Comparison of ENCODE assay signal across 40 mouse cellular contexts in genomic region chr10:129490101-129490500, GRCm38 (mm10). TPM values are rescaled to one million over a fixed set of nuclear protein-coding genes. Genes with fewer than 3 reads are reported as not detected.
A peak's percentile ranks its signal among the peaks of the same experiment; 100 is the strongest.
DNase-seq lines count a peak whose midpoint lies in the region.
"Had no signal": no experiment of that assay in that cellular context is flagged by ENCODE, and none has a peak within 500 bp of the region (broad histone marks: within the 10 kb centered on the region; RNA-seq: fewer than 3 reads in every experiment).

No protein-coding gene starts in this region.

- peak; percentile 42 to 68 for DNase-seq in frontal cortex, adult 2 months (ENCODE audit: extremely low spot score in 1 of 2, low spot score in 1 of 2)
- no peak for DNase-seq in frontal cortex, postnatal 25 days (ENCODE audit: low spot score in 2 of 2)
- peak; percentile 52 for DNase-seq in right cerebral cortex, adult 18-20 months
- no peak for DNase-seq in right cerebral cortex, postnatal 14 days
- DNase-seq in left cerebral cortex, postnatal 14 days (ENCODE audit: low spot score in 2 of 2): peak; percentile 10 to 26
- DNase-seq in telencephalon, adult 2 months (ENCODE audit: low read depth, low spot score): peak; percentile 81
- no peak for DNase-seq in cerebellum, postnatal 14 days
- DNase-seq in urinary bladder, postnatal 36 days (ENCODE audit: low spot score in 2 of 2): no peak
- DNase-seq: adrenal gland, adult 8-10 months; cerebellum, adult 8-10 months; forebrain, postnatal 0 days; gastrocnemius, postnatal 10 days; kidney, adult 18-20 months; kidney, postnatal 36 days; liver, embryonic 13.5 days; lung, adult 18-20 months; lung, postnatal 4 days had no signal

- intact Hi-C loops in left cerebral cortex, postnatal 14 days (cut with DNase I): no loop called here

RNA-seq across cellular contexts. Expression of gene Olfr789, which starts 5.5 kb away (rescaled TPM):
- polyA plus RNA-seq in frontal cortex, adult 2 months (2012; rRNA removed): not detected in 2 replicates
- total RNA-seq in left cerebral cortex, postnatal 14 days (2021): not detected
- total RNA-seq: adrenal gland, adult 8-10 months; adrenal gland, postnatal 4 days; common myeloid progenitor, adult 5-6 weeks; forebrain, postnatal 0 days; gastrocnemius, postnatal 10 days; granulocyte monocyte progenitor cell, adult 5-6 weeks; heart, postnatal 25 days; layer of hippocampus, adult 2 months; midbrain, postnatal 0 days had no signal
- polyA plus RNA-seq: embryonic facial prominence, embryonic 13.5 days; forebrain, embryonic 11.5 days; forebrain, postnatal 0 days; G1E; heart, embryonic 10.5 days; heart, embryonic 15.5 days; hindbrain, embryonic 11.5 days; hindbrain, embryonic 16.5 days; intestine, embryonic 14.5 days; kidney, embryonic 16.5 days; limb, embryonic 10.5 days; limb, embryonic 15.5 days; liver, embryonic 13.5 days; lung, postnatal 0 days; midbrain, embryonic 12.5 days; midbrain, postnatal 0 days; myocyte; neural tube, embryonic 12.5 days; thymus, postnatal 0 days had no signal

RNA-seq across cellular contexts. Expression of gene Olfr790, which starts 8.2 kb away (rescaled TPM):
- polyA plus RNA-seq in frontal cortex, adult 2 months (2012; rRNA removed): not detected in 2 replicates
- not detected for total RNA-seq in left cerebral cortex, postnatal 14 days (2021)
- total RNA-seq: adrenal gland, adult 8-10 months; adrenal gland, postnatal 4 days; common myeloid progenitor, adult 5-6 weeks; forebrain, postnatal 0 days; gastrocnemius, postnatal 10 days; granulocyte monocyte progenitor cell, adult 5-6 weeks; heart, postnatal 25 days; layer of hippocampus, adult 2 months; midbrain, postnatal 0 days had no signal
- polyA plus RNA-seq: embryonic facial prominence, embryonic 13.5 days; forebrain, embryonic 11.5 days; forebrain, postnatal 0 days; G1E; heart, embryonic 10.5 days; heart, embryonic 15.5 days; hindbrain, embryonic 11.5 days; hindbrain, embryonic 16.5 days; intestine, embryonic 14.5 days; kidney, embryonic 16.5 days; limb, embryonic 10.5 days; limb, embryonic 15.5 days; liver, embryonic 13.5 days; lung, postnatal 0 days; midbrain, embryonic 12.5 days; midbrain, postnatal 0 days; myocyte; neural tube, embryonic 12.5 days; testis, adult 2 months; thymus, postnatal 0 days had no signal

RNA-seq across cellular contexts. Expression of gene Olfr788, which starts 19.3 kb away (rescaled TPM):
- 0.11 TPM in 1 of 2 replicates, not detected in the other for polyA plus RNA-seq in frontal cortex, adult 2 months (2012; rRNA removed)
- not detected for total RNA-seq in left cerebral cortex, postnatal 14 days (2021)
- total RNA-seq: adrenal gland, adult 8-10 months; adrenal gland, postnatal 4 days; common myeloid progenitor, adult 5-6 weeks; forebrain, postnatal 0 days; gastrocnemius, postnatal 10 days; granulocyte monocyte progenitor cell, adult 5-6 weeks; heart, postnatal 25 days; layer of hippocampus, adult 2 months; midbrain, postnatal 0 days had no signal
- polyA plus RNA-seq: embryonic facial prominence, embryonic 13.5 days; forebrain, embryonic 11.5 days; forebrain, postnatal 0 days; G1E; heart, embryonic 10.5 days; heart, embryonic 15.5 days; hindbrain, embryonic 11.5 days; hindbrain, embryonic 16.5 days; intestine, embryonic 14.5 days; kidney, embryonic 16.5 days; limb, embryonic 10.5 days; limb, embryonic 15.5 days; liver, embryonic 13.5 days; lung, postnatal 0 days; midbrain, embryonic 12.5 days; midbrain, postnatal 0 days; myocyte; neural tube, embryonic 12.5 days; thymus, postnatal 0 days had no signal

RNA-seq across cellular contexts. Expression of gene Olfr787, which starts 28.4 kb away (rescaled TPM):
- not detected in 2 replicates for polyA plus RNA-seq in frontal cortex, adult 2 months (2012; rRNA removed)
- not detected for total RNA-seq in left cerebral cortex, postnatal 14 days (2021)
- total RNA-seq: adrenal gland, adult 8-10 months; adrenal gland, postnatal 4 days; common myeloid progenitor, adult 5-6 weeks; forebrain, postnatal 0 days; gastrocnemius, postnatal 10 days; granulocyte monocyte progenitor cell, adult 5-6 weeks; heart, postnatal 25 days; layer of hippocampus, adult 2 months; midbrain, postnatal 0 days had no signal
- polyA plus RNA-seq: embryonic facial prominence, embryonic 13.5 days; forebrain, embryonic 11.5 days; forebrain, postnatal 0 days; G1E; heart, embryonic 10.5 days; heart, embryonic 15.5 days; hindbrain, embryonic 11.5 days; hindbrain, embryonic 16.5 days; intestine, embryonic 14.5 days; kidney, embryonic 16.5 days; limb, embryonic 10.5 days; limb, embryonic 15.5 days; liver, embryonic 13.5 days; lung, postnatal 0 days; midbrain, embryonic 12.5 days; midbrain, postnatal 0 days; myocyte; neural tube, embryonic 12.5 days; thymus, postnatal 0 days had no signal

RNA-seq across cellular contexts. Expression of gene Olfr791, which starts 31.5 kb away (rescaled TPM):
- polyA plus RNA-seq in frontal cortex, adult 2 months (2012; rRNA removed): not detected in 2 replicates
- not detected for total RNA-seq in left cerebral cortex, postnatal 14 days (2021)
- total RNA-seq: adrenal gland, adult 8-10 months; adrenal gland, postnatal 4 days; common myeloid progenitor, adult 5-6 weeks; forebrain, postnatal 0 days; gastrocnemius, postnatal 10 days; granulocyte monocyte progenitor cell, adult 5-6 weeks; heart, postnatal 25 days; layer of hippocampus, adult 2 months; midbrain, postnatal 0 days had no signal
- polyA plus RNA-seq: embryonic facial prominence, embryonic 13.5 days; forebrain, embryonic 11.5 days; forebrain, postnatal 0 days; G1E; heart, embryonic 10.5 days; heart, embryonic 15.5 days; hindbrain, embryonic 11.5 days; hindbrain, embryonic 16.5 days; intestine, embryonic 14.5 days; kidney, embryonic 16.5 days; limb, embryonic 10.5 days; limb, embryonic 15.5 days; liver, embryonic 13.5 days; lung, postnatal 0 days; midbrain, embryonic 12.5 days; midbrain, postnatal 0 days; myocyte; neural tube, embryonic 12.5 days; testis, adult 2 months; thymus, postnatal 0 days had no signal

Comparison
In these comparisons a context has a peak if more than half of its experiments do, and no peak if none do; other contexts are left out.
1. DNase-seq: peak in frontal cortex, adult 2 months (2 of 2), right cerebral cortex, adult 18-20 months (single experiment), left cerebral cortex, postnatal 14 days (2 of 2) and telencephalon, adult 2 months (single experiment); none in frontal cortex, postnatal 25 days (0 of 2), right cerebral cortex, postnatal 14 days (single experiment), cerebellum, postnatal 14 days (0 of 2) and urinary bladder, postnatal 36 days (0 of 2).